Mouse (Mus musculus): ENCODE data around the gene Parl. TPM values are rescaled to one million over a fixed set of nuclear protein-coding genes. Genes with fewer than 3 reads are reported as not detected.

Gene Parl
- 19.0 and 20.7 TPM in 2 replicates for polyA plus RNA-seq (2012; rRNA removed)
- 41.3 and 41.6 TPM in 2 replicates for polyA plus RNA-seq (2014; fragmentation: Nextera tagmentation; extraction: Ambion mirVana)

DNA sequence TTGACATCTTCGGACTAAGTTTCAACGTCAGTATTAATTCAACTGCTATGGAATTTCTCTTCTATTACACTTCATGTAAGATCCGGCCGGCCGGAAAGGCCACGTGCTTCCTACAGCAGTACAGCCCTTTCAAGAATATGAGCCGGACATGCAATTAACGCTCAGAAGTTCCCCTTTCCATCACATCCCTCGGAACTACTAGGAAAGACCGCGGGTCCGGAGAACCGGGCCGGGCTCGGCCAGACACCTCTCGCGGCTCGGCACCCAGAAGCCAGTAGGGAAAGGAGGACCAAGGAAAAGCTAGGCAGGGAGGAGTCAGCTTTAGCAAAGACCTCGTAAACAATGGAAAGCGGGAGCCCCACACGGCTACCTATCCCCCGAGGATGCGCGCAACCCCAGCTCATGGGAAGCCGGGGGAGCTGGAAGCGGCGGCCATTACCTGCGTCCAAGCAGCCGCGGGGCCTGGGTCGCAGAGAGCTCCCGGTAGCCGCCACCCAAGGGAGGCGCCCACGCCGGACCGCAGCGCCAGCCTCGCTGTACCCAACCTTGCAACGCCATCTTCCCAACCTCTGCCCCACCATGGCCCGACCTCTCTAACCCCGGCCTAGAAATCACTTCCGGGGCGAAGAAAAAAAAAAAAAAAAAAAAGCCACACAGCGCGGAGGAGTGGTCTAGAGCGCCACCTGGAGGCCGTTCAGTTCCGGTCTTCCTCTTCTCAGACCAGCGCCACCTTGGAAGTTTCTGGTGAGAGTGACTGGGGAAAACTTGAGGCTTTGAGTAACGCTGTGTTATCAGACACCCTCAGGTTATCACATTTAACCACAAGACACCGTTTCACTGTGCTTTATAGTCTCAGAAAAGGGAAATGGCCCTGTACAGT lies at the start of gene Parl:
TSS of gene Parl (minus strand) at position 618 of the 880 bp plus-strand sequence.
- peak within 1 kb of the TSS; percentile 96 to 97 for H3K4me3 ChIP-seq (ENCODE audit: insufficient read depth in 1 of 2, low read depth in 2 of 2, low read length in 2 of 2)
- ATAC-seq (ENCODE audit: insufficient read depth) (peak; percentile 90), DNase-seq (ENCODE audit: low read depth in 3 of 3, low spot score in 3 of 3) (peak; percentile 88 to 93 (median 88))
- H3K9me3 ChIP-seq (ENCODE audit: control insufficient read depth, low read length): no peaks in the 10 kb centered on the region
- under 1% methylated on average over 52 of the region's 52 CpGs for WGBS (ENCODE audit: insufficient replicate concordance)
- peaks cover 12 to 18% of the 10 kb centered on the region in 2 experiments for H3K4me1 ChIP-seq (replicated peaks; ENCODE audit: control insufficient read depth in 2 of 2, insufficient read depth in 2 of 2, low read length in 1 of 2)
- TF ChIP-seq EP300 (IDR thresholded peaks at IDR 0.05; ENCODE audit: low read depth) (peak; percentile 62), CTCF (IDR thresholded peaks at IDR 0.05; ENCODE audit: low read depth) (peak; percentile 97)
- H3K36me3 ChIP-seq (replicated peaks; ENCODE audit: control insufficient read depth, insufficient read depth, low read depth): no peaks in the 10 kb centered on the region; the same call in 1 of the 2 replicates
- H3K27me3 ChIP-seq (ENCODE audit: control insufficient read depth, insufficient read depth, low read length): no peaks in the 10 kb centered on the region
- H3K27ac ChIP-seq: peak within 1 kb of the TSS; percentile 56
- H3K4me2 ChIP-seq (ENCODE audit: low read depth): peak within 1 kb of the TSS; percentile 83
- peak within 1 kb of the TSS; percentile 90 for H3K9ac ChIP-seq (replicated peaks)

DNA sequence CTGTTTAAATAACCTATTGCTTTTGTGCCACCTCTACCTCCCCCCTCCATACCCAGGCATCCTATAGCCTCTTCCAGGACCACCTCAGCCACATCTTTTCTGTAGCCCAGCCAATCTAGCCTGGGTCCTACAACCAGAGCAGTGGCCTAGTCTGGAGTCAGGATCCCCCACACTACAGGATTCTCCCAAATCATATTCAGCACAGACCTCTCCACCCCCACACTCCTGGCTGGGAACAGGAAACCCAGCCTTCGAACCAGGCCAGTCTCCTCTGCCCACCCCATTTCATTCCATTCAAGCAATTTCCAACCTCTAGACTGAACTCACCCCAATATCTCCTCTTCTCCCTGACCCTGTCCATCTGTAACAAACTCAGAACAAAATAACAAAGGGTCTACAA lies 43.3 kb upstream of the Parl start:
- H3K36me3 ChIP-seq (replicated peaks; ENCODE audit: control insufficient read depth, insufficient read depth, low read depth): peaks cover 2% of the 10 kb centered on the region; the same call in 1 of the 2 replicates
- H3K27me3 ChIP-seq (ENCODE audit: control insufficient read depth, insufficient read depth, low read length): no peaks in the 10 kb centered on the region
- H3K4me1 ChIP-seq (replicated peaks; ENCODE audit: control insufficient read depth in 2 of 2, insufficient read depth in 2 of 2, low read length in 1 of 2): no peaks in the 10 kb centered on the region
- no peak overlapping the region for H3K9ac ChIP-seq (replicated peaks)
- H3K27ac ChIP-seq: no peak overlapping the region
- no peak overlapping the region for H3K4me3 ChIP-seq (ENCODE audit: insufficient read depth in 1 of 2, low read depth in 2 of 2, low read length in 2 of 2)
- no peaks in the 10 kb centered on the region for H3K9me3 ChIP-seq (ENCODE audit: control insufficient read depth, low read length)
- no peak for ATAC-seq (ENCODE audit: insufficient read depth)
- no peak for TF ChIP-seq CTCF (IDR thresholded peaks at IDR 0.05; ENCODE audit: low read depth)
- TF ChIP-seq EP300 (IDR thresholded peaks at IDR 0.05; ENCODE audit: low read depth): no peak
- WGBS (ENCODE audit: insufficient replicate concordance): 76% methylated on average over 1 of the region's 1 CpGs
- no peak overlapping the region for H3K4me2 ChIP-seq (ENCODE audit: low read depth)
- no peak for DNase-seq (ENCODE audit: low read depth in 3 of 3, low spot score in 3 of 3)

- no peak overlapping the region for H3K27ac ChIP-seq
- H3K4me1 ChIP-seq (replicated peaks; ENCODE audit: control insufficient read depth in 2 of 2, insufficient read depth in 2 of 2, low read length in 1 of 2): no peaks in the 10 kb centered on the region
- DNase-seq (ENCODE audit: low read depth in 3 of 3, low spot score in 3 of 3) (no peak), ATAC-seq (ENCODE audit: insufficient read depth) (no peak)
- 78% methylated on average over 3 of the region's 3 CpGs for WGBS (ENCODE audit: insufficient replicate concordance)
- no peaks in the 10 kb centered on the region for H3K9me3 ChIP-seq (ENCODE audit: control insufficient read depth, low read length)
- H3K9ac ChIP-seq (replicated peaks): no peak overlapping the region
- no peak overlapping the region for H3K4me3 ChIP-seq (ENCODE audit: insufficient read depth in 1 of 2, low read depth in 2 of 2, low read length in 2 of 2)
- TF ChIP-seq EP300 (IDR thresholded peaks at IDR 0.05; ENCODE audit: low read depth) (no peak), CTCF (IDR thresholded peaks at IDR 0.05; ENCODE audit: low read depth) (no peak)
- no peak overlapping the region for H3K4me2 ChIP-seq (ENCODE audit: low read depth)
- peaks cover 2% of the 10 kb centered on the region; the same call in 1 of the 2 replicates for H3K36me3 ChIP-seq (replicated peaks; ENCODE audit: control insufficient read depth, insufficient read depth, low read depth)
- no peaks in the 10 kb centered on the region for H3K27me3 ChIP-seq (ENCODE audit: control insufficient read depth, insufficient read depth, low read length)
Observed at GRCm38 (mm10) chr16:20338616-20339015, 36.4 kb upstream of the Parl start.

DNA sequence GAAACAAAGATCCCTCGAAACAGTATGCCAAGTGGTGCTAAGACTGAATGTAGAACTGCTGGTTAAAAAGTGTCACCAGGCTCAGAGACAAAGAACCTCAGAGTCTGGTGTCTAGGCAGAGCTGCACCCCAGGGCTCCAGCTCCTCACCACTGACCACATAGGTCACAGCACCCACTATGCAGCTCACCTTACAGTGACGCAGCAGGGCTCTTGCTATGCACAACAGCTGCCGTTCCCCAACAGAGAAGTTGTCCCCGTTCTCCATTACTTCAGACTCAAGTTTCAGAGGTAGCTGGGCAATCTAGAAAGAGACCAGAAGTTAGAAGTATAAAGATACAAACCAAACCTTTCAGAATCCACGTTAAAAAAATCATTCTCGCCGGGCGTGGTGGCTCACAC lies 32.7 kb upstream of the Parl start:
- H3K9me3 ChIP-seq (ENCODE audit: control insufficient read depth, low read length): no peaks in the 10 kb centered on the region

DNA sequence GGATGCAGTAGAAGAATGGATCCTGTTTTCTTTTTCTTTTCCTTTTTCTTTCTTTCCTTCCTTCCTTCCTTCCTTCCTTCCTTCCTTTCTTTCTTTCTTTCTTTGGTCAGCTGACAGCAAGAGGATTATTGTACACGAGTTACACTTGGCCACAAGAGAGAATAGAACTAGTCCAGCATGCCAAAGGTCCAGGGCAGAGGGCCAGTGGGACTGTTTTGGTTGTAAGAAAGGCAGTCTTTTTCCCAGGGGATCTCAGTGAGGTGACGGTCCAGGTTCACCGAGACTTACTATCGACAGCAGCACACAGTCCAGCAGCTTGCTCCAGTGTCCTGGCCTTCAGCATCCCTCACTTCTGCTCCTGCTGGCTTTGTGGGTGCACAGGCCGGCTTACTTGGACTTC lies 26.1 kb upstream of the Parl start:
- no peak for DNase-seq (ENCODE audit: low read depth in 3 of 3, low spot score in 3 of 3)

More for the DNA sequence above, 32.7 kb upstream of the Parl start:
- H3K36me3 ChIP-seq (replicated peaks; ENCODE audit: control insufficient read depth, insufficient read depth, low read depth): no peaks in the 10 kb centered on the region; the same call in 1 of the 2 replicates
- ATAC-seq (ENCODE audit: insufficient read depth) (no peak), DNase-seq (ENCODE audit: low read depth in 3 of 3, low spot score in 3 of 3) (no peak)
- 85% methylated on average over 8 of the region's 8 CpGs for WGBS (ENCODE audit: insufficient replicate concordance)
- H3K9ac ChIP-seq (replicated peaks): no peak overlapping the region
- H3K4me2 ChIP-seq (ENCODE audit: low read depth): no peak overlapping the region
- TF ChIP-seq EP300 (IDR thresholded peaks at IDR 0.05; ENCODE audit: low read depth) (no peak), CTCF (IDR thresholded peaks at IDR 0.05; ENCODE audit: low read depth) (no peak)
- H3K4me1 ChIP-seq (replicated peaks; ENCODE audit: control insufficient read depth in 2 of 2, insufficient read depth in 2 of 2, low read length in 1 of 2): no peaks in the 10 kb centered on the region
- H3K27ac ChIP-seq: no peak overlapping the region
- H3K4me3 ChIP-seq (ENCODE audit: insufficient read depth in 1 of 2, low read depth in 2 of 2, low read length in 2 of 2): no peak overlapping the region
- no peaks in the 10 kb centered on the region for H3K27me3 ChIP-seq (ENCODE audit: control insufficient read depth, insufficient read depth, low read length)

More for the DNA sequence above, 26.1 kb upstream of the Parl start:
- no peak overlapping the region for H3K4me2 ChIP-seq (ENCODE audit: low read depth)
- TF ChIP-seq EP300 (IDR thresholded peaks at IDR 0.05; ENCODE audit: low read depth) (no peak), CTCF (IDR thresholded peaks at IDR 0.05; ENCODE audit: low read depth) (no peak)
- no peak overlapping the region for H3K27ac ChIP-seq
- ATAC-seq (ENCODE audit: insufficient read depth): no peak
- no peaks in the 10 kb centered on the region; the same call in 1 of the 2 replicates for H3K36me3 ChIP-seq (replicated peaks; ENCODE audit: control insufficient read depth, insufficient read depth, low read depth)
- no peaks in the 10 kb centered on the region for H3K27me3 ChIP-seq (ENCODE audit: control insufficient read depth, insufficient read depth, low read length)
- WGBS (ENCODE audit: insufficient replicate concordance): 73% methylated on average over 5 of the region's 5 CpGs
- no peaks in the 10 kb centered on the region for H3K4me1 ChIP-seq (replicated peaks; ENCODE audit: control insufficient read depth in 2 of 2, insufficient read depth in 2 of 2, low read length in 1 of 2)
- no peak overlapping the region for H3K9ac ChIP-seq (replicated peaks)
- no peaks in the 10 kb centered on the region for H3K9me3 ChIP-seq (ENCODE audit: control insufficient read depth, low read length)
- no peak overlapping the region for H3K4me3 ChIP-seq (ENCODE audit: insufficient read depth in 1 of 2, low read depth in 2 of 2, low read length in 2 of 2)
